Mouse (Mus musculus) adrenal gland (tissue): ENCODE measurements around the gene Fam151b.

Source experiments
- intact Hi-C: fragments of 180-260 bp; cut with DNase I; formaldehyde crosslinking; loops from one replicate; pipeline ENCODE4 v1.15.1; 2025

Gene Fam151b

DNA sequence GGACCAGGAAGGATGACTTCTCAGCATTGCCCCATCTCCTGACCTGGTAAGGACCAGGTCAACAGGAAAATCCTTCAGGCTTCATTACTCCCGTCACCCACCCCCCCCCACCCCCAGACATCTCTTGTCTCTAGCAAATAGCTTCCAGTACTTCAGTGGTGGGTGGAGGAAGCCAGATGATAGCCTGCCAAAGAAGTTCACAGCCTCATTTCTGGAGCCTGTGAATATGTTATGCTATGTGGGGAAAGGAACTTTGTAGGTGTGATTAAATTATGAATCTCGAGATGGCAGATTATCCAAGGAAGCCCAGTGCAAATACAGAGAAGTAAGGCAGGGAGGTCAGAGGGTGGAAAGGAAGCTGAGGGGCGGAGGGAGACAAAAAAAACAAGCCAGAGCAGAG, 60.1 kb downstream of the Fam151b start:
- intact Hi-C loops = no loop called here

DNA sequence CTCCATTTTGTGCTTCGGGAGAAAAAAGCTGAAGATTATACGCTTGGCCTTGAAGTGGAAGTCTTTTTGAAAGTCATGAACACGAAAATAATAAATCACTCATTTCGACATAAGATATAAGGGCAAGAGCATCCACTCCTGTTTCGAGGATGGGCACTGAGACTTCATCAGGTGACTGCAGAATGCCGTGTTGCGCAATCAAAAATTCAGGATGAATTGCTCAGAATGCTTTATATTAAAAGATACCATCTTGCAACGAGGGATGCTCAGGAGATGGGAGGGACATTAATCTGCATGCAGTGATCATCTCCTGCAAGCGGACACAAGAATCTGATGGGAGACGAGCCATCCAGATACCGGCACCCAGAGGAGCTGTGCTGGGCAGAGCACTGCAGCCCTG, 64.2 kb downstream of the Fam151b start:
- intact Hi-C loops = no loop called here

DNA sequence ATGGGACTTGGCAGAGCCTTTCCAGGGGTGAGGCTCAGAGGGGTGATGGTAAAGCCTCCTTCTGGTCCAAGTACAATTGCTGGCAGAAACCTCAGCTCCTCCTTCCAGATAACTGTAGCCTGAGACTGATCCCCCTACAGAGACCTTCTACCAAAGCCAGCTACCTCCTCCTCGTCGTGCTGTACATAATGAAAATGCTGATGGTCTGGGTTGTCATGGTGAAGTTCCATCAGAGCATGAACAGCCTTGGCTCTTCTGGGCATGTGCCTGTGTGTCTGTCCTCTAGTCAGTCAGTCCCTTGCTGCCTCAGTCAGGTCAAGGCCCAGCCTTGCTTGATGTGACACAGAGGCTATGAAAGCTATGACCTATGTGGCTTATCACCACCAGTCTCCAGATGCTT, 73.3 kb downstream of the Fam151b start:
- intact Hi-C loops = no loop called here

DNA sequence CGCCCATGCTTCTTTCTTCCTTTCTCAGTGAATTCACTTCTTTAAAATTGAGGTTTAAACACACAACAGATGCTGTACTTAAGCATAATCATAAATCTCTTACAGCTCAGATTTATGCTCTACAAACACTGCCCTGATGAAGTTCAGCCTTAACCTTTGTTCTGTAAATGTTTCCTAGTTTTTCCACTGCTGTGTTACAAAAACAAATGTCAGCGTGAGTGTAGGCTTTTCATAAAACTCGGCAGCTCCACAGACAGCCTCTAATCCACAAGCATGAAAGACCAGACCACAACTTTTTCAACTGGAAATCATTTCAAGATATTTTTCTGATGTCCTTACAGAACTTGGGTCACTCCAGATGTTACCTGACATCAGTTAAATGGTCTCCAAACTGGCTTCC, 80.3 kb downstream of the Fam151b start:
- intact Hi-C loops = loop anchor here (5.0 kb wide), 1 partner anchor 1696 kb away; no protein-coding TSS in a partner anchor

DNA sequence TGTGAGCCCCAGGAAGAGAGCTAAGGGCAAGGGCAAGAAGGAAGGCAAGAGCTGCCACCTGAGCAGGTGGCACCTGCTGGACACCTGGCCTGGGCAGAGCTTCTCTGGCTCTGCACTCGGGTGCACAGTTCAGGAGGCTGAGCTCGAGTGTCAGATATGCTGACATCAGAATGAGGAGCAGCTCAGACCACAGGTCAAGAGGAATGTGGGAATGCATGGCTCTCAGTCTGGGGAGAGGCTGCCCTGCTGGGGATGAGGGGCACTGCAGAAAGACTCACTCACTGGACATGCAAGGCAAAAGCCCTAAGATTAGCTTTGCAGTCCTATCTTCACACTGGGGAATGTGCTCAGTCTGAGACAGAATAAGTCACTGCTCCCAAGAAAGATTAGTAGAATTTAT, 81.8 kb downstream of the Fam151b start:
- intact Hi-C loops = loop anchor here (5.0 kb wide), 1 partner anchor 1695 kb away; no protein-coding TSS in a partner anchor
